Mouse (Mus musculus) hindlimb bud, embryonic 11.5 days (tissue): ENCODE measurements around the gene Cxcl10.
"Not testable (repeated sequence)": the region's sequence is repeated elsewhere in the genome, so short reads cannot be mapped to it uniquely, and the experiment has no call there.

ENCODE experiments used
- DNase-seq: peaks from one replicate; pipeline ENCODE4 v3.0.0-alpha.2; 2012; ENCODE audit warnings: low read depth, low spot score; ENCODE audit errors: extremely low spot score

Gene Cxcl10

DNA sequence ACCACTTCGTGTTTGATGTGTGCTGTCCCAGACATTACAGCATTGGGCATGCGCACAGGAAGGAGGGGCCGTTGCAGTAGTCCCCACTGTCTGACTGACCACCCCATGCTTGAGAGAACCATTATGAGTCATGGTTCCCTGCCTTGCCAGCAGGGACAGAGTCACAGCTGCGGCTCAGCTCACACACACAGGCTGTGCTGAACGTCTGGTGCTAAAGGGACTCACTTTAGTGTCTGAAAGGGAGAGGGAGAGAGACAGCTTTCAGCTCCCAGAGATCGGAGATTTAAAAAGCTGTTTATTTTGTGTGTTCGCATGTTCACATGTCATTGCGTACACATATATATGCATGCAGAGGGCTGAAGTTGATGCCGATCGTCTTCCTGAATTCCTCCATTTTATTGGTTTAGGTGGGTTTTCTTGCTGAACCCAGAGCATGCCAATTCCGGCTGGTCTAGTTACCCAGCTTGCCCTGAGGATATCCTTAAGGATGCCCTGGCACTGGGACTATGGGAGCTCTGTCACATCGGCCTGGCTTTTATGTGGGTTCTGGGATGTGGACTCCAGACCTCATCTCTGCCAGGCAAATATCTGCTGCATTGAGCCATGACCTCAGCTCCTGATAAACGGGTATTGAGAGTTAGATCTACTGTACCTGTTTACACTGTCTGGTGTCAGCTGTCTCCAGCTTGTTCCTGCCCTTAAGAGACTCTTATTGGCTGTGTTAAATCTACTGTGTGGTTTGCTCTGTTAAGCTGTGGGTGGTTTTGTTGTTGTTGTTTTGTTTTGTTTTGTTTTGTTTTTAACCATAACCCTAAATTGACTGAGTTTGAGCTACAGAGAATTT lies 20.7 kb upstream of the Cxcl10 start:
- DNase-seq: no peak

- no peak for DNase-seq
Measured at GRCm38 (mm10) chr5:92368392-92368791, 19.7 kb upstream of the Cxcl10 start.

DNA sequence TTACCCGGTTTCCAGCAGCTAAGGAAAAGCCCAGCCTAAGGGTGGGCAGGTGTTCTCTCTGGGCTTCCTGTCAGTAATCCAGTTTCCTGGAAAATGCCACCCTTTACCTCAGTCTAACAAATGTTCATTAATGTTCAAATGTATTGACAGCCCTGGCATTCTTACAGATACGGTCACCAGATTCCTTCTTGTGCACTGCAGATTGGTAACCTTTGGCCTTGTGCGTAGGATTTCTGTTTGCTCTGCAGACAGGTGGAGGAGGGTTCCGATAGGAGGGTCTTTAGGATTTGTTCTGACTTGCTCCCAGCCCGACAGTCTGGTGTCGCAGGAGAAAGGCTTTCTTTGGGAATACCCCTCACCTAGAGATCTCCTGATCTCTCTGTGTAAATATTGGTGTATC lies 17.9 kb upstream of the Cxcl10 start:
- DNase-seq: no peak

DNA sequence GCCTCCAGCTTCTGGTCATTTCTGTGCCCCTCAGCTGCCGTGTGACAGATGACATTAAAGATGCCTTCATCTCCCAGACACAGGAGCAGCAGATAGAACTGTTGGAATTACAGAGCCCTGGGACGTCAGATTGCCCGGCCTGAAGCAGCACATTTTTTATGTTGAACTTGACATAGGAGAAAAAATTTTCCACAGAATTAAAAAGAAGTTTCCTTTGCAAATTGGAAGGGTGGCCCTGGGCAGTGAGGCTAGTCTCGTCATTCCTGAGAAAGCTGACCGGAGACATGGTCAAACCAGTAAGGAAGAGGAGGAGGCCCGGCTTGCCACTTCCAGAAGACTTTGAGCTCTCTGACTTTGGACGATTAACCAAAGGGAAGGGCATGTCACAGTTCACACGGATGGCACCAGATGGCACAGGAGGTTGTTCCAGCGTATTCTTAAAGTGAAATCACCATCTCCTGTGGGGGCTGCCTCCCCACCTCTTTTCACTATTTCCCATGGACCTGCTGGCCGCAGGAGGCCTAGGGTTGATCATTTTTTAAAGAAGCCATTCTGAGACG lies 16.5 kb upstream of the Cxcl10 start:
- no peak for DNase-seq

DNA sequence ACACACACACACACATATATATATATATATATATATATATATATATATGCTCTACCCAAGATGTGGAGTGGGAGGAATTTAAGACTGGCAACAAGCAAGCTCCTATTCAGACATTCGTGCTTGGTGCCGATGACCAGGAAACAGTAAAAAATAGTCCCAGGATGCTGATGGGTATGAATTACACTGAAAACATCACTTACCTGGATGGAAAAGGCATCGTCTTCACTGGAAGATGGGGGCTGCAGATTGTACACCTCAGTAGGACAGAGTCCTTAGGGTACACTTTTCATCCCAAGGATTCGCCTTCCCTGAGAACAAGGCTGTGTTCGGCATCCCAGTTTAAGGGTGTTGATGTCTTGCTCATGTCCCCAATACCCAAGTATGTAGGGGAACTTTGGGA lies 15.3 kb upstream of the Cxcl10 start:
- DNase-seq: no peak

DNA sequence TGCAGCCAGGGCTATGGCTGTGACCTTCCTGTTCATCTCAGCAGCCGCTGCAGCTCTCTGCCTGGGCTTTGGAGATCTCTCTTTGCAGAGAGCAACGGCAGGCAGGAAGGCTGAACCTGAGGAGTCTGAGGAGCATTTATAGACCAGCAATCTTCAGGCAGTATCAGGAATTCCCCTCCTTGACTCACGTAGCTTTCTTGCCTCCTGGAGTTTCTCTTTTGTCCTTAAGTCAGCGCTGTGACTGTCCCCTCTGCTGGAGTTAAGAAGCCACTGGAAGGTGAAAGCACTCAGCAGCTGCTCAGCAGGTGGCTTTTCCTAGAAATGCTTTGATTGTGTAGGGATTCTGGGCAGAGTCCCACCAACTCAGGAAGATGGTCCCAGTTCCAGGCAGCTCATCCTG lies 14.5 kb upstream of the Cxcl10 start:
- DNase-seq: no peak

- no peak for DNase-seq
Measured at GRCm38 (mm10) chr5:92358767-92359455, 10.2 kb upstream of the Cxcl10 start.

DNA sequence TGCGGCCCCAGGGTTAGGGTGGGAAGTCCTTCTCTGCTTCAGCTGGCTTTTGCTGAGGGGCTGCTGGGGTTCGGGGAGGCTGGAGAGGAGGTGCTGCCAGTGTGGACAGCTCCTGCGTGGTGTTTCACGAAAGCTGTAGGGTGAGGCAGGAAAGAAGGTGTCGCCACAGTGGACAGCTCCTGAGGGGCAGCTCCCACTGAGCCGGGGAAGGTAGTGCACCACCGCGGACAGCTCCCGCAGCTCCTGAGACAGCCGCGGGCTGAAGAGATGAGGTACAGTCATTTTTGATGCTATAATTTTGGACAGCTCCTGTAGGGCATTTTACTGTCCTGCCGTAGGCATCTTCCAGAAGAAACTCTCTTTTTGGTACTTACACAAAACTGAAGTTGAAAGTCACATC lies 9.3 kb upstream of the Cxcl10 start:
- no peak for DNase-seq

DNA sequence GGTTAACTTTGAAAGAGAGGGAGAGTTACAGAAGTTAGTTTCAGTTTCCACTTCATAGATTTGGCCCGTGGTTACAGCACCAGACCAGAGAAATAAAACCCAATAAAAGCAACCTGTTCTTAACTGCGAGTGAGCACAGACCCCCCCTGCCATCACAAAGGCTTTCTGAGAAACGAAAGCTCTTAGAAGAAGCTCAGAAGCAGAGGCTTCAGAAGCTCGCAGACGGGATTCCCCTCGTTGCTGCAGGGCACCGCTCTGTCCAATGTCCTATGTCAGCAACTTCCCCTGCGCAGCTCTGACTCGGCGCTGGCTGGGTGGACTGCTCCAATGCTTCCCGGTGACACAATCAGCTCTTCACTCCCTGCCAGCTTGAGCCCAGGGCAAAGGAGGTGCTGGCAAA lies 4.8 kb upstream of the Cxcl10 start:
- DNase-seq: no peak

- not testable (repeated sequence) for DNase-seq
Measured at GRCm38 (mm10) chr5:92352716-92353115, 4.0 kb upstream of the Cxcl10 start.

DNA sequence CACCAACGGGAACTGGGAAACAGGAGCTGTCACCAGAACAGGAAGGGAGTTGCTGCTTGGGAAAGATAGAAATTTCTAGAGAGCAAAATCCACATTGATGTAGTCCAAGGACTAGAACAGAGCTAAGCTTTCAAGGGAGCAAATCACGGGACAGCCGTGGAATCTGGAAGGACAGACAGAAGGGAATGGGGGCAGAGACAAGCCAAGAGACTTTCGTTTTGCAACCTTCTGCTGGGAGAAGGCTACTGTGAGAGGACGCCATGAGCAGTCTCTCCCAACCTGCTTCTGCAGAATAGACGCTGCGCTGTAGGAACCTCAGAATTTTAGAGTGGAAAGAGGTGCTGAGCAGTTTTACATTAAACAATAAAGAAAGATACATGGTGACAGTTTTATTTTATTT lies 1.0 kb upstream of the Cxcl10 start:
- DNase-seq: no peak

DNA sequence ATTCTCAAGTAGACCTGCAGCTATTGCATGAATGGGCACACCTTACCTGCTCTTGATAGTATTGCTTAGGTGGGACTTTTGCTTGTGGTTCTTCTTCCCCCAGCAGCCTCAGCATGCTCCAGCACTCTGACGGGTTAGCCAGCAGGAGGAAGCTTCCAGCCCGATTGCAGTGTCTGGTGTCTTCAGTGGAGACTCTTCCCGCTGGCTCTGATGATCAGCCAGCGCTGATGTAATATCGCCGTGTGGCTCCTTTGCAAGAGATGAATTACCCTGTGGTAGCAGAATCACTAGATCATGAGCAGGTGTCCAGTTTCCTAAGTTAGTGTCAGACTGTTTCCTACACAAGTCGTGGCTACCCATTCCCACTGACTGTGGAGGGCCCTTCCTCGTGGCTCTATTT lies 3.7 kb downstream of the Cxcl10 start:
- DNase-seq: no peak

DNA sequence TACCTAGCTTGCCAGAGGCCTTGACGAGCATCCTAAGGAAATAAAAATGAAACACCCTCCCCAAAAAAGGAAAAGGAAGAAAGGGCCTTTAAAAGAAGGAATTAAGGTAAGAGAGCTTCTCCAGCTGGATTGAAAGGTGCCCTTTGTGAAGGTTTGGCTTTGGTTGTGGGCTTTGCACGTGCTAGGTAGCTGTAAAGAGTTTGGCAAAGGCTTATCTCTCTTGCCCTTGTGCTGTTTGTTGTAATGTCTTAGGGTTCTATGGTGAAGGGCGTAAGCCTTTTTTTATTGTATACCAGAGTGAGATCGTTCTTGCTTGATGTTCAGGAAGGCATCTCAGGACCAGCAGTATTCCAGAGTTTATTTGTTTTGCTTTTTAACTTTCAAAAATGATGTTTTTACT lies 8.1 kb downstream of the Cxcl10 start:
- no peak for DNase-seq

- no peak for DNase-seq
Measured at GRCm38 (mm10) chr5:92336743-92337142, 11.9 kb downstream of the Cxcl10 start.

GRCm38 (mm10) chr5:92332359-92332840 lies 16.3 kb downstream of the Cxcl10 start:
- no peak for DNase-seq

GRCm38 (mm10) chr5:92331635-92332338 lies 16.9 kb downstream of the Cxcl10 start, which contains the start of gene Art3:
Gene Art3, plus strand, starts transcription at chr5:92331827.
- DNase-seq: no peak

DNA sequence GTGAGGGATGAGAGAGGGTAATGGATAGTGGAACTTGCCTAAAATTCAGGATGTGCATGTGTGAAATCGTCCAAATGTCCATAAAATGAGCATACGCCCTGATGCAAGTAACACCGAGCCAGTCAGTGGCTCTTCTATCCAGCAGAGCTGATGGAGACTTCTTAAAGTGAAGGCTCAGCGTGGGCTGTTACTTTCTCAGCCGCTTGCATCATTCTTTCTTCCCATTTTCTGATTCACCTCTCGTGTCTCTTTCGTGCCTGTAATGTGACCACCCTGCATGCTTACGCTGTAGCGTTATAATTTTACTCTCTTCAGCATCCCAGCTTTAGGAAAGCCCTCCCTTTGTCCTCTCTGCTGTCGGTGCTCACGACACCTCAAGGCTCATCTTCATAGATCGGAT lies 17.6 kb downstream of the Cxcl10 start:
- DNase-seq: no peak

DNA sequence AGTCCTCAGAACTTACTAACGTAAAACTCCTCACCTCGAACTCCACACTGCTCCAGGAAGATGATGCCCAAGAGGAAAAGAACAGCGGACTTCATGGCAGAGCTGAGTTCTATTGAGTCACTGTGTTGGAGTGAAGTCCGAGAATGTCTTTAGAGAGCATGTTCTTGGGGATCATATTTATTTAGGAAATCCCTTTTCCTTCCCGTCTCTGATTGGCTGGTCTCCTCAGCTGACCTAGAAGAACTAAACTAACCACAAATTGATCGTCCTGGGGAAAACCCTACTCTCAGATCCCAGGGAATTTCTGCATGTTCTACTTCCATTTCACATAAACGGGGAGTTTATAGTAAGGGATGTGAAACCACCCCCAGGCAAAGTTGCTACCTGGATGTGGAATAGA lies 20.8 kb downstream of the Cxcl10 start, which contains the start of gene Cxcl9:
Gene Cxcl9, minus strand, starts transcription at position 151 of the 400 bp plus-strand sequence.
- no peak for DNase-seq

- no peak for DNase-seq
Measured at GRCm38 (mm10) chr5:92327367-92327766, 21.3 kb downstream of the Cxcl10 start.

DNA sequence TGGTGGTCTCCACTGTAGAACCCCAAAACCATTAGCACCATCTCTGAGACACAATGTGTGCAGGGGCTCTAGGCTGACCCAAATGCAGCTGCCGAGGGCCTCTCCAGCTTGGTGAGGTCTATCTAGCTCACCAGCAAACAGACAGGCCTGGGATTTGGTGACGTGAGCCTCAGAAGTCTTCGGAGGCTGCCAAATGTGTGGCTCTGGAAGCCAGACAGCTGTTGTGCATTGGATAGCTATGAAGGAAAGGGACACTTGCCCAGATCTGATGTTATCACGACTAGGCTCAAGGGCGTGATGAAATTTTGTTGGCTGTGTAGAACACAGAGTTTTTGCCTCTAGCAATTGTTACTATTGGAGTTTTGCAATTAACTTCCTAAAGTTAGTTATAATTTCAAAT lies 25.4 kb downstream of the Cxcl10 start:
- no peak for DNase-seq

GRCm38 (mm10) chr5:92322612-92323011 lies 26.1 kb downstream of the Cxcl10 start:
- no peak for DNase-seq
